Mouse (Mus musculus): ENCODE measurements around the gene Nrip2. TPM values are rescaled to one million over a fixed set of nuclear protein-coding genes. Genes with fewer than 3 reads are reported as not detected.
A peak's percentile ranks its signal among the peaks of the same experiment; 100 is the strongest.
"Not testable (repeated sequence)": the region's sequence is repeated elsewhere in the genome, so short reads cannot be mapped to it uniquely, and the experiment has no call there.

The Nrip2 gene
- 1 to 10 TPM; 3.7 to 4.1 TPM for total RNA-seq (2021)

DNA sequence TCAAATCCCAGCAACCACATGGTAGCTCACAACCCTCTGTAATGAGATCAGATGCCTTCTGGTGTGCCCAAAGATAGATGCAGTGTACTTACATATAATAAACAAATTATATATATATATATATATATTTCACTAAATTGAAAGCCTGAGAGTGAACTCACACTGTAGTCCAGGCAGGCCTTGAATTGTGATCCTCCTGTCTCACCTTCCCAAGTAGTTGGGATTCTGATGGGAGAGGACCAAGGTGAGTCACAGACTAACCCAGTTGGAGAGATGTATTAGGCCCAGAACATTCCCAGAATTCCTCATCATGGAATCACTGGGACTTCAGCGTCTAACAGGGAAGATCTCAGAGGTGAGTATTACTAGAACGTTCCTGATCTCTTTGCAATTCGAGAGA, at the start of gene Nrip2:
TSS of gene Nrip2 (plus strand) at position 301 of the 400 bp plus-strand sequence.
- intact Hi-C loops (cut with DNase I), result no loop called here
- no peak for DNase-seq

DNA sequence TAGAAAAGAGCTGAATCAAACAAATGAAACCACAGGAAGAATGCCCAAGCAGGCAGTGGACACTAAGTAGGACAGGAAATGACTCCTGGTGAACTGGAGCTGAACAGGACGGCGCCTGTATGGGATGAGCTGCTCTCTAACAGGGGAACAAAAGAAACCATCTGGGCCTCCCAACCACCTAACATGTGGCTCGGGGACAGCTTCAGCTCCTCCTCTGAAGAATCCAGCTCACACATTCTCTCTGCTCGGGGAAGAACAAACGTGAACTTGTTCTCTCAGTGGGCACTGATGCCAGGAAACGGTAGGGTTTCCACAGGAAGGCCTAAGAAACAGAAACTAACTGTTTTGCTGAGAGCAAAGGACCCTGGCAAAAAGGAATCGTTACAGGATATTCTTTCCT, 49.4 kb upstream of the Nrip2 start:
- DNase-seq, result peak; percentile 35
- intact Hi-C loops (cut with DNase I), result no loop called here

DNA sequence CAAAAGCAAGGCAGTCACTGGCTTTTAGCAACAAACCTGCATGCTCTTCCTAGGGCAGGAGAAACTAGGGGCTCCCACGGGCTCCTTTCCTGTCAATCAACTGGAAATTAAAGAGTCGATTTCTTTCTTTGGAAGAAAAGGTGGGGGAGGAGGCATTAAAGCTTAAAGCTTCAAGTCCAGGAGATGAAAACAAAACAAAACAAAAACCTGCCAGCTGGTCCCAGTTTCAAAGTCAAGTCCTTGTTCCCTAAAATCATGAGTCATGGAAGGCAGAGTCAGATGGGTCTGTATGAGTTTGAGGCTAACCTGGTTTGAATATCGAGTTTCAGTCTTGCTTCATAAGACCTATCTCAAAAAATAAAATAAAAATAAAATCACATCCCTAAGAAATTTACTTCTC, 45.0 kb upstream of the Nrip2 start:
- intact Hi-C loops (cut with DNase I), result no loop called here
- no peak for DNase-seq

DNA sequence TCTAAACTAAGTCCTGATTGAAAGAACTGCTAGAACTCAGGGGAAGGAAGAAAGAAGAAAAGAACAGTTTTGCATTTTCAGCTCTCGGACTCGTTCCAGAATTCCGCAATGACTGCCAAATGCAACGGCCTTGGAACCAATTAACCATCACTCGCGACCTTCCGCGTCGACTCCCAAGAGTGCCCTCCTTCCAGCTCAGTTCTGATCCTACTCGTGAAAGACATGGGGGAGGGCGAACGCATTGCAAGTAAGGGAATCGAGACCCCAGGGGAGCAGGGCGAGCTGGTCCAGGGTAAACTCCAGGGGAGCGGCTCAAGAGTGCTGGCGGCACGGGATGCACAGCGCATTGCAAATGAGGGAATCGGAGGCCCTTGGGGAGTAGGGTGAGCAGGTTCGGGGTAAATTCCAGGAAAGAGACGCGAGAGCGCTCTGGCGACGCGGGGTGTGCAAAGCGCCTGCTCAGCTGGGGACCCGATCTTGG, 43.9 kb upstream of the Nrip2 start:
- peak; percentile 53 for DNase-seq
- intact Hi-C loops (cut with DNase I), result loop anchor here (5.0 kb wide), 1 partner anchor 38 kb away; no protein-coding TSS in a partner anchor

DNA sequence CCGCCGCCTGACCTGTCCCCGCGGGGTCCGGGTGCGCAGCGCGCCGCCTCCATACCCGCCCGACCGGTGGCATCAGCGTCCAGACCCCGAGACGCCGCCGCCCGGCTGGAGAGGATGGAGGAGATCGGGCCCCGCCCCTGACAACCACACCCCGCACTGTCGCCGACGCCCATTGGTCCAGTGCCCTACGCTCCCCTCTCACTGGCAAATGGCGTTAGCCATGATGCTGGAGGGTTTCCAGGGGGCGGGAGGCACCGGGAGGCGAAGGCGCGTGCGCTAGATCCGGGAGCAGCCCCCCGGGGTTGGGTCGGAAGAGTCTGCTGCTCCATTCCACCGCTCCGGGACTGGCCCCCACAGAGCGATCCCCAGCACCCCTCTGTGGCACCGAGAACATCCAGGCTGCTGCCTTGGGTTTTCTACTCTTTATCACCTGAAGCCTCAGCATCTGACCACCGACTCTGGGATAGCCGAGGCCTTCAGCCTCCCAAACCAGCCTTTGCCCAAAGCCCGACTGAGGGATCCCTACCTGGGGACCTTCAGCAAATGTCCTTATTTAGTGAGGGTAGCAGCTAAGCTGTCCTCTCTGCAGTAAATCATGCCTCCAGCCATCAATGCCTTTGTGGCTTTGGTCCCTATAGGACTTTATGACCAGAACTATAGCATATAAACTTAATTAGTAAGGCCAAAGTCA, 43.2 kb upstream of the Nrip2 start, which contains the start of gene Tulp3:
TSS of gene Tulp3 (minus strand) at position 126 of the 691 bp plus-strand sequence.
- intact Hi-C loops (cut with DNase I), result loop anchor here (5.0 kb wide), 1 partner anchor 39 kb away; no protein-coding TSS in a partner anchor
- peak; percentile 99 for DNase-seq

DNA sequence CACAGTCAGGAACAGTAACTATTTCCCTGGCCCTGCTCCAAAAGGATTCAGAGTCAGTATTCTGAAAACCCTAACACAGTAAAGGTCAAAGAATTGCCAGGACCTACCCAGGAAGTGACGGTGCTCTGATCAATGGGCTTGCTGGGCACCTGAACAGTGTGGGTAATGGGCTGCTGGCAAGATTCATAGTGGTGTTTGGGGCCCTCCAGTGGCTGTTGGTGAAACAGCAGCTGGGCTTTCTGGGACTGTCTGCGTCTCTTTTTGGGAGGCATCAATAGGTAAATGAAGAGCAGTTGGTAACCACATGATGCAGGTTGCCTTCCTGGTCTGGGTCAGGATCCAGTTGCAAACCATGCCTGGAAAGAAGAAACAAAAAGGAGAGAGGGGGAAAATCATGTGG, 40.1 kb upstream of the Nrip2 start:
- peak; percentile 69 for DNase-seq
- intact Hi-C loops (cut with DNase I), result loop anchor here (5.0 kb wide), 1 partner anchor 42 kb away; no protein-coding TSS in a partner anchor

DNA sequence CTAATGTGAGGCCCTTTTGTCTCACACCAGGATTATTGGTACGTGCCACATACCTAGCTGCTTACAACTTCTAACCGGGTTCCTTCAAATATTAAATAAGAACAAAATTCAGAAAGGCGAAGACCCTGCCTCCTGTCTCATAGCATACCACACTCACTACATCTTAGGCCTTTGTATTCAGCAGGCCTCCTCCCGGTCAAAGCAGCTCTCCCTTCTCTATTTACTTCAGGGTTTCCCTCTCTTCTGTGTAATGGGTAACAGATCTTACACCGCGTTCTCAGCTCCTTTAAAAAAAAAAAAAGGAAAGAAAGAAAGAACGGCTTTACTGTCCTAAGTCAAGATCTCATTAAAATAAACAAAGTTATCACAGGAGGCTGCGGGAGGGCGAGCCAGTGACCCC, 37.2 kb upstream of the Nrip2 start:
- intact Hi-C loops (cut with DNase I), result no loop called here
- no peak for DNase-seq

DNA sequence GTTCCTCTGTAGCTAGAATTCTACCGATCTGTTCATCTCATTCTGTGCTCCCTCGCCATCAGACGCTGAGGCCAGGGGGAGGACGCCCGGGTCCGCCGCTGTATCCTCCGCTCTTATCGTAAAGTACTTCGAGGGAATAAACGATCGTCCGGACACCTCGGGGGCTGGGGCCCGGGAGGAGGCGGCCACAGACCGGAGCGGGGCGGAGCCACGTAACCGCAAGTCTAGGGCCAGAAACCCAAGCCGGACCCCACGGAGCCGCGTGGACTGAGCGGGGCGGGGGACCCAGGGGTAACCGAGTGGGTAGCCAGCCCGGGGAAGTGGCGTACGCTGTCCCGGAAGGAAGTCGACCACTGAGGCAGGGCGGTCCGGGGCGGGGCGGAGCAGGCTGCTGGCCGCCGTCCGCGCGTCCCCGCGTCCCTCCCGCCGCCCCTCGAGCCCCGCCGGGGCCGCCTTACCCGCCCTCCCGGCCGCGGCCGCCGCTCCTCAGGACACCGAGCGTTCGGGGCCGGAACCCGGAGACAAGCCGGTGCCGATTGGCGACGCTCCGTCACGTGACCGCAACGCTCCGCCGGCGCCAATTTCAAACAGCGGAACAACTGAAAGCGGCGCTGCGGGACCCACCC, 36.6 kb upstream of the Nrip2 start, which contains the start of the genes Rhno1 and Foxm1:
TSS of gene Rhno1 (minus strand) at position 531 of the 626 bp plus-strand sequence.
TSS of gene Foxm1 (plus strand) at position 587 of the 626 bp plus-strand sequence.
- DNase-seq, result peak; percentile 91
- intact Hi-C loops (cut with DNase I), result no loop called here

DNA sequence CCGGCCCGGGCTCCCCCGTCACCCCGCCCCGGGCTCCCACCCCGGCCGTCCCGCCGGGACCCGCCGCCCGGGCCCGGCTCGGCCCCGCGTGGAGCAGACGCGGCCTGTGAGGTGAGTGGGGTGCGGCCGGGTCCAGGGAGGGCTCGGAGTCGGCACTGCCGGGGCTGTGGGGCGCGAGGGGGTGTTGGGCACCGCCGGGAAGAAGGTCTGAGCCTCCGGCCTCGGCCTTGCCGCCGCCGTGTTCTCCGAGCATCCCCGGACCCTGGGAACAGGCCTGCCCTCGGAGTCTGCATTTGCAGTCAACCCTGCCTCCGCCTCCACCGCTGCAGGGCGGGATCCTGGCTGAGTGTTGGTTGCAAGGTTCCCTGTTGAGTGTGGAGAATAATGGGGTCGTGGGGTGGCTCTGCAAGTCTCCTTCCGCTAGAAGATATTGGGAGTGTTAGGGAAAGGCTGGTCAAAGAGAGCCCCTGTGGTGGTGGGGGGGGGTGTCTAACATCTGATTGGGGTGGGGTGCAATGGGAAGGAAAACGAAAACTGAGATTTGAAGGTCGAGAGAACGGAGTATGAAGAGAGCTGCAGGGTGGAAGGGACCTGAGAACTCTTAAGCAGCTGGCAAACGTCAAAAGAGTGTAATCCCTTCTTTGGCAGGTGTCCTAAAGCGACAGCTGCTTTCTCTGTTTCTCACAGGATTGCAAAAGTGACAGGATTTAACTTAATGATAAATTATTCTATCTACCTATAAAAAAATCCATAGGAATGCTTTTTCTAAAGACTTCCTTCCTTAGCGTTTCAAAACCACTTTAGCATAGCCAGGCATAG, 35.9 kb upstream of the Nrip2 start:
- intact Hi-C loops (cut with DNase I), result no loop called here
- peak; percentile 45 for DNase-seq

DNA sequence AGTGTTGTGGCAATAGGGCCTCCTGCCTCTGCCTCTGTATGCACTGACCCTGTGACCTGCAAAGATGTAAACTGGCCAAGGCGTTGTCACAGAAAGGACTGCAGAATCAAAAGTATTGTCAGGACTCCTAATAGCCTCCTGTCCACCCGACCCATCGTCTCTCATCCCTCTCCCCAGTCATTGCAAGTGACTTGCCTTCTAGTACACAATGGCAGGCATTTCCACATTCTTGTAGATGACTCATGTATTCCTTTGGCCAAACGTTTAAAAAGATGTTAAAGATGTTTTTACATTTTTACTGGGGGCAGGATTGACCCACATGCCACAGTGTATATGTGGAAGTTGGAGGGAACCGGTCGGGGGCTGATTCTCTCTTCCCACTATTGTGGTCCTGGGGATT, 34.4 kb upstream of the Nrip2 start:
- intact Hi-C loops (cut with DNase I), result no loop called here
- no peak for DNase-seq

DNA sequence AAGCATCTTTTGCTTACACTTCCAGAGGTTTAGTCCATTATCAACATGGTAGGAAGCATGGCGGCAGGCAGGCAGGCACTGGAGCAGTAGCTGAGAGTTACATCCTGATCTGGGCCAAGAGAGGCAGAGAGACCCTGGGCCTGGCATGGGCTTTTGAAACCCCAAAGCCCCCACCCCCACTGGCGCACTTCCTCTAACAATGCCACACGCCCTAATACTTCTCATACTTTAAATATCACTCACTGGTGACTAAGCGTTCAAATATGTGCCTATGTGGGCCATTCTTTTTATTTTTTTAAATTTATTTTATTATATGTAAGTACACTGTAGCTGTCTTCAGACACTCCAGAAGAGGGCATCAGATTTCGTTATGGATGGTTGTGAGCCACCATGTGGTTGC, 32.6 kb upstream of the Nrip2 start:
- intact Hi-C loops (cut with DNase I), result no loop called here

DNA sequence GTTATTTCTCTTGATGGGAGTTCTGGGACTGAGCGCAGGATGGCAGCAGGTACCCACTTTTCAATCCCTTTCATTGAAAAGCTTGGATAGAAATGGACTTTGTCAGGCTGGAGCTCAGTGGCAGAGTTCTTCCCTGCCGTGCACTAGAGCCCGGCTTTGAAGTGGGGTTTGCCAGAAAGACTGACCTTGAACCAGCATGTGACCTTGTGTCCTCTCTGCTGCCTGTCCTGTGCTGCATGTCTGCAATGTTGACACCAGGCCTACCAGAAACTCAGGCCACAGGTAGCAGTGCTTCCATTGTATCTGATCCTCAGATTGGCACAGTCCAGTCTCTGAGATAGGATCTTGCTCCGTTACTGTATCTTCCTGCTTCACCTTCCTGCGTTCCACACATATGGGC, 29.1 kb upstream of the Nrip2 start:
- no peak for DNase-seq
- intact Hi-C loops (cut with DNase I), result no loop called here

More for the DNA sequence above, 32.6 kb upstream of the Nrip2 start:
- no peak for DNase-seq

DNA sequence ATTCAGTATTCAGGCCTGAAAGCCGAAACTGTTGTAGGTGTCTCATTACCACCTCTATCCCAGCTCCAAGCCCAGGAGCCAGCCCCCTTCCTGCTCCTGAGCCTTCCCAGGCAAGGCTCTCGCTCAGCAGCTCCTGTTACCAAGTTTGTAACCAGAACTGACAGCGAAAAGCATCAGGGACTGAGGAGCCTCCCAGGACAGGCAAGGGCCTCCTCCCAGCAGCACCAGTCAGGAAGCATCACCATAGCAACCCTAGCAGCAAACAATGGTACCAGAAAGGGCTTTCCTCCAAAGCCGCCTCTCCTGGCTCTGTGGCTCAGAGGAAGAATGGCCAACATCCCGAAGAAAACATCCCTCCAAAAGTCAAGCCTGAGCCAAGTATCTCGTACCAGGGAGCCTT, 23.9 kb upstream of the Nrip2 start, which contains the start of the genes Tex52 and Gm44596:
TSS of gene Tex52 (plus strand) at position 265 of the 400 bp plus-strand sequence.
TSS of gene Gm44596 (plus strand) at position 312 of the 400 bp plus-strand sequence.
- DNase-seq, result no peak
- intact Hi-C loops (cut with DNase I), result no loop called here

DNA sequence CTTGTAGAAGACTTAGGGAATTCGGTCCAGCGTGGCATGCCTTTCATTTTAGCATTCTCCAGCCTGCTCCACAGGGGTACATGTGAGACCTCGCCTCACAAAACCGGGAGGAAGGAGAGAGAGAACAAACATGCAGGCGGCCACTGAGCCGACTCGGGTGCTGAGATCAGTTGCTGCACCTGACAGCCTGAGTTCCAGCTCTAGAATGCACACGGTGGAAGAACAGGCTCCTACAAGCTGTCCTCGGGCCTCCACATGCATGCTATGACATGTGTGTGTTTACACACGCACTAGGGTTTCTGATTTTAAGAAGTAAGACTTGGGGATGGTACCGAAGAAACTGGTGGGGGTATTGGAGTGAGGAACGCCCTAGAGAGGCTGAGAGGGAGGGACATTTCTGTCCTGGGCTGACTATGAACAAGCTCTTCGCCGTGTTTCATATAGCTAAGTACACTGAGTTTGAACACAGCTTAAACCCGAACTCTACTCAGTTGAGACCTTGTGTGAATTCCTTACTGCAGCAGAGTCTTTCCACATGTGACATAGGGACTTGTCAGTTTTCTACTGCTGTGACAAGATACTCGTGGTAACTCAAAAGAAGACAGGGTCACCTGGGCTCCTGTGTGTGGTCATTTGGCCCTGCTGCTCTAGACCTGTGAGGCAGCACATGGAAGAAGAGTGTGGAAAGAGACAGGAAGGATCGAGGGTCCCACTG, 22.6 kb upstream of the Nrip2 start:
- no peak for DNase-seq
- intact Hi-C loops (cut with DNase I), result no loop called here

DNA sequence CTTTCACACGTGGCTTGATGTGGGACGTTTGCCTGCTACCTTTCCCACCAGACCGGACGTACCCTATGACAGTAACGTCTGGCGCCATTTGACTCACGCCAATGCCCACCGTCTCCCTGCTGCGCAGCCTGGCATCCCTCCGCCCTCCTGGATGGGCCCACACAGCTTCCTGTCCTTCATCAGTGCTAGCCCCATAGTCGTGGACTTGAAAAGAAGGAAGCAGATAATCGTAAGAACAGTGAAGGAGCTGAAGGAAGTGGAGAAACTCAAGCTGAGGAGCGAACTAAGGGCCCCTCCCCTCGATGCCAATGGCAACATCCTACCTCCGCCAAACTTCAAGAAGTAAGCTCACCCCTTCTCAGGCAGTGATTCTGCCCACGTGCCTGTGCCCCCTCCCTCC, 19.5 kb upstream of the Nrip2 start:
- DNase-seq, result no peak
- intact Hi-C loops (cut with DNase I), result no loop called here

DNA sequence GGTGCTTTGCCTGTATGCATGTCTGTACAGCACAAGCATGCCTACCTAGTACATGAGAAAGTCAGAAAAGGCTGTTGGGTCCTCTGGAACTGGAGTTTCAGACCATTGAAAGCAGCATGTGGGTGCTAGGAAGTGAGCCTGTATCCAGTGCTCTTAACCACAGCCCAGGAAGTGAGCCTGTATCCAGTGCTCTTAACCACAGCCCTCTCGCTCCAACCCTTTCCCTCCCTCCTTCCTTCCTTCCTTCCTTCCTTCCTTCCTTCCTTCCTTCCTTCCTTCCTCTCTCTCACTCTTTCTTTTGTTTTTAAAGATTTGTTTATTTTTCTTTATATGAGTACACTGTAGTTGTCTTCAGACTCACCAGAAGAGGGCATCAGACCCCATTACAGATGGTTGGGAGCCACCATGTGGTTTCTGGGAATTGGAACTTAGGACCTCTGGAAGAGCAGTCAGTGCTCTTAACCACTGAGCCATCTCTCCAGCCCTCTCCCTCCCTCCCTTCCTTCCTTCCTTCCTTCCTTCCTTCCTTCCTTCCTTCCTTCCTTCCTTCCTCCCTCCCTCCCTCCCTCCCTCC, 18.4 kb upstream of the Nrip2 start:
- intact Hi-C loops (cut with DNase I), result not testable (repeated sequence)

DNA sequence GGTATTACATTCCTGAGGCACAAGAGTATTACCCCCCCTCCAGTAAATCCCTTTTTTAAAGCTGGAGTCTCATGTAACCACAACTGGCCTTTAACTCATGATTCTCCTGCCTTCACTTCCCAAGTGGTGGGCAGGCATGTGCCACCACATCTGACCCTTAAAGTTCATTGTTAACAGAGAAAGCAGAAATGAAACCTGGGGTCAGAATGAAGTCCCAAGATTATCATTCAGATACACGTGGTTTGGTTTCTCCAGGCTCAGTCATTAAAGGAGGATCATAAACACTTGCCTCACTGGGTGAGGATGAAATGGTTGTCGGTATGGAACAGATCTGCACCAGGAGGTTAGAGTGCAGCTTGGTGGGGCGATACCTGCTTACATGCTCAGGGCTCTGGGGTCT, 17.8 kb upstream of the Nrip2 start:
- DNase-seq, result no peak
- intact Hi-C loops (cut with DNase I), result no loop called here

More for the DNA sequence above, 18.4 kb upstream of the Nrip2 start:
- not testable (repeated sequence) for DNase-seq

DNA sequence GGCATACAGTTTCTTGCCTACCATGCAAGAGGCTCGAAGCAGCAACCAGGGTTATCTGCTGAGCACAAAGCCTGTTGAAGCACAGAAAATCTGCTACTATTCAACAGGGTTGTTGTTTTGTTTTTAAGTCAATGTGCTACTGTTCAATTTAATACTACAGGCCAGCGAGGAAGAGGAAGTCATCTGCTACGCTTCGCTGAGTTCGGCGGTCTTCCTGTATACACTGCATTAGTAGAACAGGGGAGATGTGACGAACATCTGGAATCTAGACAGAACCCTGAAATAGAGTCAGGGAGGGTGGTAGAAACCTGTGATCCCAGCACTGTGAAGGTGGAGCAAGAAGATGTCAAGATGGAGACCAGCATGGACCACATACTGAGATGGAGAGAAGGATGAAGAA, 15.3 kb upstream of the Nrip2 start:
- intact Hi-C loops (cut with DNase I), result no loop called here
- DNase-seq, result no peak

DNA sequence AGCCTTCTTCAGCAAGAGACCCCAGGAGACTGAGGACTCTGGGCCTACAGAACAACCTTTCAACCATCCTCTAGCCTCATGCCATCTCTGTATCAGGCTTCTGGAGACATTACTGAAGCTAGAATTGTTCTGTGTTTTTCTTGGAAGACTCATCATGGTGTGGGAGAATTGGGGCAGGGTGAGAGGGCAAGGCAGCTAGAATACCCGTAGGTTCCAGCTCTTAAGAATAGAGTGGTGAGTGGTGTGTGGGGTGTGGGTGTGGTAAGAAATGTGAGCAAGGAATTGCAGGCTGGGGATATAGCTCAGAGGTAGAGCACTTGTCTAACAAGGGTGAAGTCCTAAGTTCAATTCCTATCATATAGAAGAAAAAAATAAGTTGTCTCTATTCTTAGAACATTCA, 14.1 kb upstream of the Nrip2 start:
- intact Hi-C loops (cut with DNase I), result no loop called here
- DNase-seq, result no peak

DNA sequence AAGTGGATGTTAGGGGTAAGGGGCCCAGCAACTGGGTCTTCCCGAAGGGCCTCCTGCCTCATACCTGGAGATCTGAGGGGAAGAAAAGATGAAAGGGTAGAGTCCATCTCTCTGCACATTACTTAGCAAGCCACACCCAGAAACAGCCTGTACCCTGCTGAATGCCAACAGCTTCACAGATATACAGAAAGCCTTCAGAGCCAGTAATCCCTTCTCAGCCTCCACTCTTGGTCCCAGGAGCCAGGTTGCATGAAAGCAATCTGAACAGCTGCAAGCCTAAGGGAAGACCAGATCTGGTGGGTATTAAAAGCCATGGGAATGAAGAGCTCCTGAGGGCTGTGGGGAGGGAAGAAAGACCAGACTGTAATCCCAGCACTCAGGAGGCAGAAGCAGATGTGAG, 9.9 kb upstream of the Nrip2 start:
- intact Hi-C loops (cut with DNase I), result loop anchor here (2.0 kb wide), 1 partner anchor 24 kb away; no protein-coding TSS in a partner anchor
- DNase-seq, result no peak

Data from left cerebral cortex, postnatal 4 days (tissue).